Comparison of ENCODE assay signal across 14 mouse cellular contexts in genomic region chrX:111052943-111053342, GRCm38 (mm10). TPM values are rescaled to one million over a fixed set of nuclear protein-coding genes. Genes with fewer than 3 reads are reported as not detected.
DNase-seq lines count a peak whose midpoint lies in the region; ATAC-seq and TF ChIP-seq lines count a peak whose summit lies in the region.
"Had no signal": no experiment of that assay in that cellular context is flagged by ENCODE, and none has a peak within 500 bp of the region (broad histone marks: within the 10 kb centered on the region; RNA-seq: fewer than 3 reads in every experiment).

No protein-coding gene starts in this region.

- 0 out of 2 replicates have a peak, but pooled peaks have one; percentile 14 for TF ChIP-seq CTCF in lung, postnatal 0 days (IDR thresholded peaks at IDR 0.05)
- peak; percentile 13 for TF ChIP-seq CTCF in Patski (IDR thresholded peaks at IDR 0.05)

- in situ Hi-C loops in Patski (cut with MboI; ENCODE audit: low pct_unique_long_range_greater_than_20kb), result no loop called here

- no peaks in the 10 kb centered on the region for H3K9me3 ChIP-seq in lung, postnatal 0 days (ENCODE audit: low read length)
- H3K9me3 ChIP-seq: stomach, embryonic 15.5 days had no signal

- no peak for DNase-seq in frontal cortex, postnatal 14 days (ENCODE audit: low spot score in 2 of 2)
- peak; percentile 4 for DNase-seq in lung, postnatal 0 days (ENCODE audit: low spot score)
- DNase-seq in lung, postnatal 14 days, result no peak
- DNase-seq in Patski (ENCODE audit: low read depth, low spot score), result no peak
- DNase-seq in retina, embryonic 14.5 days (ENCODE audit: low spot score), result peak; percentile 26
- no peak for DNase-seq in thymus, postnatal 25 days
- DNase-seq: adrenal gland, postnatal 14 days; cerebellum, adult 8-10 months; right cerebral cortex, adult 18-20 months had no signal

- H3K4me1 ChIP-seq in lung, postnatal 0 days (ENCODE audit: insufficient read depth, low read depth, low read length), result no peaks in the 10 kb centered on the region
- H3K4me1 ChIP-seq: stomach, embryonic 15.5 days had no signal

- no peaks in the 10 kb centered on the region for H3K27me3 ChIP-seq in lung, postnatal 0 days (replicated peaks; ENCODE audit: insufficient read depth, low read length)
- peaks cover 34% of the 10 kb centered on the region for H3K27me3 ChIP-seq in Patski
- H3K27me3 ChIP-seq: stomach, embryonic 15.5 days had no signal

- H3K9ac ChIP-seq in lung, postnatal 0 days (replicated peaks; ENCODE audit: low read depth), result no peak overlapping the region
- H3K9ac ChIP-seq: stomach, embryonic 15.5 days had no signal

- peak; percentile 83 for ATAC-seq in frontal cortex, adult (ENCODE audit: low TSS enrichment)
- ATAC-seq in lung, postnatal 0 days, result no peak
- no peak for ATAC-seq in Patski
- ATAC-seq in CD4-positive, CD25-positive, alpha-beta regulatory T cell, adult 4 months, result no peak

- POLR2A ChIA-PET in Patski (lab: Charles Lee), result no interaction called here

- no peaks in the 10 kb centered on the region for H3K36me3 ChIP-seq in lung, postnatal 0 days (ENCODE audit: insufficient read depth, low read length)
- H3K36me3 ChIP-seq: stomach, embryonic 15.5 days had no signal

- CTCF ChIA-PET in Patski (lab: Charles Lee), result no interaction called here

- H3K4me2 ChIP-seq in lung, postnatal 0 days (replicated peaks; ENCODE audit: low read depth, low read length), result no peak overlapping the region
- H3K4me2 ChIP-seq: stomach, embryonic 15.5 days had no signal

- no peak for TF ChIP-seq EP300 in lung, postnatal 0 days (IDR thresholded peaks at IDR 0.05)

- H3K27ac ChIP-seq in lung, postnatal 0 days (ENCODE audit: low read length), result no peak overlapping the region
- H3K27ac ChIP-seq: stomach, embryonic 15.5 days had no signal

- H3K4me3 ChIP-seq in lung, postnatal 0 days (ENCODE audit: low read depth, low read length), result no peak overlapping the region
- H3K4me3 ChIP-seq: erythroblast, embryonic 14.5 days; stomach, embryonic 15.5 days had no signal

- WGBS in lung, postnatal 0 days, result 19% methylated on average over 3 of the region's 3 CpGs

RNA-seq across cellular contexts. Expression of gene Cylc1, which starts 57.3 kb away (rescaled TPM):
- not detected in 2 replicates for polyA plus RNA-seq in lung, postnatal 0 days (2015; fragmentation: Nextera tagmentation; extraction: Ambion mirVana)
- not detected for polyA plus RNA-seq in Patski (2021)
- polyA plus RNA-seq in CD4-positive, CD25-positive, alpha-beta regulatory T cell, adult 4 months (2017; shearing (Covaris generic)), result not detected
- polyA plus RNA-seq: erythroblast, embryonic 14.5 days; liver, embryonic 16.5 days; stomach, embryonic 15.5 days had no signal

Comparison
In these comparisons a context has a peak if more than half of its experiments do, and no peak if none do; other contexts are left out.
1. DNase-seq: peak in lung, postnatal 0 days (single experiment) and retina, embryonic 14.5 days (single experiment); none in frontal cortex, postnatal 14 days (0 of 2), lung, postnatal 14 days (single experiment), Patski (single experiment) and thymus, postnatal 25 days (single experiment).